Mouse (Mus musculus) testis, adult 2 months (tissue): ENCODE measurements around the gene Fam32a.

Experiments
- CTCF ChIP-seq: fragments of 200-500 bp; IDR thresholded peaks from 2 replicates; pipeline ENCODE4 v1.5.1; 2012; ENCODE audit warnings: low read depth, mild to moderate bottlenecking, inconsistent platforms, low read length, moderate library complexity; ENCODE audit not compliant: control insufficient read depth, insufficient read depth, insufficient replicate concordance
- POLR2A ChIP-seq: fragments of 200-500 bp; IDR thresholded peaks from 2 replicates; pipeline ENCODE4 v1.6.1; 2012; ENCODE audit warnings: low read depth, mild to moderate bottlenecking, inconsistent platforms, low read length, moderate library complexity; ENCODE audit not compliant: control insufficient read depth

DNA sequence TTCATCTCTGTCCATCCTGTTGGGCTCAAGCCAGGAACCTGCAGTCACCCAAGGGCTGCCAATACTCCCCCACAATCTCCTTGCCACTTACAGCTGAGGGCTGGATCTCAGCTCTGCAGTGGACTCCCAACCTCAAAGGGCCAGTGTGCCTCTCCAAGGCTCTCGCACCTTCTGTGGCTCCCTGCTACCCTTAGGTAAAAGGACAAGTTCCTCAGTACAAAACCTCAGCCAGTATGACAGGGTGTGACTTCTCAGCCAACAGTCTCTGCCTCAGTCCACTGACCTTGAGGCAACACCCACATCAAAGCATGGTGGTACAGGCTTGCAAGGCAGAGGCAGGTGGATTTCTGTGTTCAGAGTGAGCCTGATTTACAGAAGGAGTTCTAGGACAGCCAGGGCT, 7.7 kb upstream of the Fam32a start:
- TF ChIP-seq POLR2A (no peak), CTCF (no peak)
